Mouse (Mus musculus) heart, adult 18-20 months (tissue): Measurements from ENCODE around the gene Hist2h4. TPM values are rescaled to one million over a fixed set of nuclear protein-coding genes. Genes with fewer than 3 reads are reported as not detected.
"Not testable (repeated sequence)": the region's sequence is repeated elsewhere in the genome, so short reads cannot be mapped to it uniquely, and the experiment has no call there.

ENCODE experiments used
- DNase-seq, 2 experiments: peaks; one replicate each; pipeline ENCODE4 v3.0.0; 2021 to 2022; ENCODE audit warnings: mixed read lengths in 1 of 2
- long read RNA-seq, 2 experiments: library from polyadenylated mRNA; stranded (forward); transcript quantifications; one replicate each; pipeline ENCODE4 v2.0.0; 2021
- total RNA-seq, 2 experiments: library from RNA; stranded (reverse); gene quantifications; 2 replicates each; pipeline ENCODE4 v1.2.3; 2021

Gene Hist2h4
- 10 to 100 TPM; 12.0 to 13.7 TPM for total RNA-seq
- long read RNA-seq, experiment 1 = 0 reads
- long read RNA-seq, experiment 2 = 0 reads

GRCm38 (mm10) chr3:96262979-96263550 lies at the start of gene Hist2h4:
Hist2h4 (minus strand) TSS chr3:96263311.
- peak; percentile 98 to 99 for DNase-seq

GRCm38 (mm10) chr3:96312341-96313098 lies 49.4 kb upstream of the Hist2h4 start:
- DNase-seq = no peak

GRCm38 (mm10) chr3:96309441-96309840 lies 46.3 kb upstream of the Hist2h4 start:
- DNase-seq = no peak

GRCm38 (mm10) chr3:96306506-96306905 lies 43.4 kb upstream of the Hist2h4 start:
- DNase-seq = no peak

- no peak for DNase-seq
Observed at GRCm38 (mm10) chr3:96302076-96302475, 39.0 kb upstream of the Hist2h4 start.

GRCm38 (mm10) chr3:96300706-96301529 lies 37.8 kb upstream of the Hist2h4 start:
- peak; percentile 51 to 61 for DNase-seq

GRCm38 (mm10) chr3:96299562-96299961 lies 36.5 kb upstream of the Hist2h4 start:
- DNase-seq = no peak

GRCm38 (mm10) chr3:96298360-96298759 lies 35.2 kb upstream of the Hist2h4 start:
- no peak for DNase-seq

GRCm38 (mm10) chr3:96293787-96294186 lies 30.7 kb upstream of the Hist2h4 start, which contains the start of gene Fcgr1:
Fcgr1 (minus strand) TSS chr3:96293969.
- peak in 1 of 2 experiments; percentile 34 for DNase-seq

- DNase-seq = no peak
Observed at GRCm38 (mm10) chr3:96293368-96293767, 30.3 kb upstream of the Hist2h4 start.

GRCm38 (mm10) chr3:96292641-96293040 lies 29.5 kb upstream of the Hist2h4 start:
- DNase-seq = no peak

GRCm38 (mm10) chr3:96290727-96291126 lies 27.6 kb upstream of the Hist2h4 start:
- DNase-seq = not testable (repeated sequence)

- DNase-seq = no peak
Observed at GRCm38 (mm10) chr3:96289201-96289600, 26.1 kb upstream of the Hist2h4 start.

GRCm38 (mm10) chr3:96287334-96287733 lies 24.2 kb upstream of the Hist2h4 start:
- DNase-seq = not testable (repeated sequence)

- DNase-seq = peak in 1 of 2 experiments; percentile 31
Observed at GRCm38 (mm10) chr3:96284457-96284856, 21.3 kb upstream of the Hist2h4 start.

GRCm38 (mm10) chr3:96280660-96281059 lies 17.5 kb upstream of the Hist2h4 start:
- DNase-seq = no peak

GRCm38 (mm10) chr3:96277800-96278624 lies 14.9 kb upstream of the Hist2h4 start:
- peak; percentile 88 to 94 for DNase-seq

GRCm38 (mm10) chr3:96277428-96277799 lies 14.3 kb upstream of the Hist2h4 start:
- no peak for DNase-seq

- peak in 1 of 2 experiments; percentile 21 for DNase-seq
Observed at GRCm38 (mm10) chr3:96273591-96274465, 10.7 kb upstream of the Hist2h4 start.
